Comparison of ENCODE assay signal across 8 mouse cellular contexts in the genomic region with DNA sequence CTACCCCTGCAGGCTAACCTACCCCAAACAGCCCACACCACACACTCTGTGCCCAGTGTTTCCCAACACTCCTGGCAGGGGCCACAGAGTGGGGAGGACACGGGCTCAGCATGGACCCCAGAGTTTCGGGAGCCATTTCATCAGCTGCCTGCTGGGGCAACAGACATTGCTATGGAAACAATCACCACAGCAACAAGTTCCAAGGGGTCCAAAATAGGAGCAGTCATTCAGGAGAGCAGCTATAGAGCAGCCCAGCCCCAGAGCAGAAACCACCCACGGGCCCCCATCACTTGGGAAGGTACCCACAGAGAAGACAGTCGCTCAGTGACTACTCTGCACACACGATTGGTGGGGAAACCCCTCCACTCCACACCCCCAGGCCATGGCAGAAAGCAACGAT.
DNase-seq lines count a peak whose midpoint lies in the region; ATAC-seq lines count a peak whose summit lies in the region.

No protein-coding gene starts in this region.

- no peak for ATAC-seq in cerebellum, adult (ENCODE audit: insufficient number of reproducible peaks, low FRiP score, low TSS enrichment)
- ATAC-seq in forebrain, embryonic 13.5 days = peak; percentile 59
- ATAC-seq in hindbrain, embryonic 16.5 days = peak; percentile 76
- ATAC-seq in limb, embryonic 15.5 days (ENCODE audit: insufficient number of reproducible peaks, low FRiP score, low TSS enrichment, low read depth) = peak; percentile 16; the same call in 1 of the 2 replicates

- H3K9me3 ChIP-seq in forebrain, embryonic 13.5 days (replicated peaks) = 0 out of 2 replicates have a peak, but pooled peaks cover 3% of the 10 kb centered on the region
- H3K9me3 ChIP-seq in hindbrain, embryonic 16.5 days (ENCODE audit: control insufficient read depth, low read length) = no peaks in the 10 kb centered on the region
- no peaks in the 10 kb centered on the region for H3K9me3 ChIP-seq in limb, embryonic 15.5 days

- H3K9ac ChIP-seq in forebrain, embryonic 13.5 days = peak overlapping the region; percentile 38
- peak overlapping the region; percentile 28; the same call in 1 of the 2 replicates for H3K9ac ChIP-seq in hindbrain, embryonic 16.5 days (ENCODE audit: low read depth, low read length)
- H3K9ac ChIP-seq in limb, embryonic 15.5 days = no peak overlapping the region

- H3K4me3 ChIP-seq in forebrain, embryonic 13.5 days = 0 out of 2 replicates have a peak overlapping the region, but pooled peaks have one; percentile 11
- H3K4me3 ChIP-seq in hindbrain, embryonic 16.5 days (ENCODE audit: low read length) = no peak overlapping the region
- H3K4me3 ChIP-seq in limb, embryonic 15.5 days = no peak overlapping the region

- no peaks in the 10 kb centered on the region for H3K27me3 ChIP-seq in forebrain, embryonic 13.5 days
- no peaks in the 10 kb centered on the region for H3K27me3 ChIP-seq in hindbrain, embryonic 16.5 days (replicated peaks; ENCODE audit: control insufficient read depth, insufficient read depth, low read length)
- H3K27me3 ChIP-seq in limb, embryonic 15.5 days = no peaks in the 10 kb centered on the region

- peak; percentile 48 for DNase-seq in cerebellum, adult 9-10 months
- DNase-seq in CD4-positive helper T cell, adult 2 months (ENCODE audit: low read depth, low spot score) = peak; percentile 70
- DNase-seq in right cerebral cortex, adult 18-20 months = peak; percentile 79
- no peak for DNase-seq in c-Kit-positive CD71-positive TER-119-positive erythroid progenitor cells, embryonic 14.5 days (ENCODE audit: low spot score)

- peak overlapping the region; percentile 74 for H3K27ac ChIP-seq in forebrain, embryonic 13.5 days
- peak overlapping the region; percentile 82 for H3K27ac ChIP-seq in hindbrain, embryonic 16.5 days (ENCODE audit: low read depth, low read length)
- peak overlapping the region; percentile 78 for H3K27ac ChIP-seq in limb, embryonic 15.5 days

- H3K4me1 ChIP-seq in forebrain, embryonic 13.5 days = peaks cover 72% of the 10 kb centered on the region
- H3K4me1 ChIP-seq in hindbrain, embryonic 16.5 days (ENCODE audit: control insufficient read depth, insufficient read depth, low read depth, low read length) = peaks cover 45% of the 10 kb centered on the region
- peaks cover 71% of the 10 kb centered on the region for H3K4me1 ChIP-seq in limb, embryonic 15.5 days

- peak overlapping the region; percentile 49 for H3K4me2 ChIP-seq in forebrain, embryonic 13.5 days
- H3K4me2 ChIP-seq in hindbrain, embryonic 16.5 days (ENCODE audit: low read length) = peak overlapping the region; percentile 42
- no peak overlapping the region for H3K4me2 ChIP-seq in limb, embryonic 15.5 days

- WGBS in forebrain, embryonic 13.5 days = 9% methylated on average over 6 of the region's 6 CpGs
- 7% methylated on average over 6 of the region's 6 CpGs for WGBS in hindbrain, embryonic 16.5 days
- 36% methylated on average over 6 of the region's 6 CpGs for WGBS in limb, embryonic 15.5 days

- peaks cover 23% of the 10 kb centered on the region for H3K36me3 ChIP-seq in forebrain, embryonic 13.5 days (ENCODE audit: poor library complexity, severe bottlenecking)
- no peaks in the 10 kb centered on the region for H3K36me3 ChIP-seq in hindbrain, embryonic 16.5 days (ENCODE audit: control insufficient read depth, insufficient read depth, low read length)
- peaks cover 26% of the 10 kb centered on the region; the same call in 1 of the 2 replicates for H3K36me3 ChIP-seq in limb, embryonic 15.5 days
